Mouse (Mus musculus) frontal cortex, postnatal 10 days (tissue): ENCODE data around the gene Zbtb43.
A peak's percentile ranks its signal among the peaks of the same experiment; 100 is the strongest.

Experiments
- DNase-seq, 2 experiments: peaks; one replicate each; pipeline ENCODE4 v3.0.0; 2022; ENCODE audit warnings: low spot score in 2 of 2, mixed read lengths in 1 of 2

Gene Zbtb43

DNA sequence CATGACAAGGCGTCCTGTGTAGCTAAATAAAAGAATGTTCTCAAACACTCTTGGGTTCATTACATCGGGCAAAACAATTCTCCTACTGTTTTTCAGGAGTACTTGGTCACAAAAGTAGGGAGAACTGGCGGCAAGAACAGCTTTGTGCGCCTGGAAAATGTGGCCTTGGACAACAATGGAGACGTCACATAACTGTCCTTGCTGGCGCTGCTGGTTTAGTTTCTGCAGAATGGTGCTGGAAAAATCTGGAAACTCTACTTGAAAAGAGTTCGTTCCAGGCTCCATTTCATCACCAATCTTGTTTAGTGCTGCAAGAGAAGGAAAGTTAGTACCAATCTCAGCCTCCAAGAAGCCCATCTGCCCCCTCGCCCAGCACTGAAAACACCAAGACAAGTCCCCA lies 13.5 kb downstream of the Zbtb43 start:
- no peak for DNase-seq

DNA sequence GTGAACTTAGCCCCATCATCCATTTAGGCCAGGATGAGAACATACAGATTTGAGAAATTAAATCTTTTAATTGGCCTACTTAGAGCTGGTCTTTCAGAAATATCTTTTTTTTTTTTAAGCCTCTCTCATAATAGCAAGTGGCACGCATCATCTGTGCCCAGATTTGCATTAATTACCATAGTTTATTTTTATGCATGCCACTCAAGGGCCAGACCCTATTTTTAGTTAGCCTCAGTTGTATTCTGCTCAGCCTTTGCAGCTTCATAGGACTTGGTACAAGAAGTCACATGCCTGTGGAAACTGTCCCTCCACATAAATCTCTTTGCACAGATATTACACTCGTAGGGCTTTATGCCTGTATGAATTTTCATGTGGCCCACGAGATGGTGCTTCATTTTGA lies 14.9 kb downstream of the Zbtb43 start:
- DNase-seq, result no peak

DNA sequence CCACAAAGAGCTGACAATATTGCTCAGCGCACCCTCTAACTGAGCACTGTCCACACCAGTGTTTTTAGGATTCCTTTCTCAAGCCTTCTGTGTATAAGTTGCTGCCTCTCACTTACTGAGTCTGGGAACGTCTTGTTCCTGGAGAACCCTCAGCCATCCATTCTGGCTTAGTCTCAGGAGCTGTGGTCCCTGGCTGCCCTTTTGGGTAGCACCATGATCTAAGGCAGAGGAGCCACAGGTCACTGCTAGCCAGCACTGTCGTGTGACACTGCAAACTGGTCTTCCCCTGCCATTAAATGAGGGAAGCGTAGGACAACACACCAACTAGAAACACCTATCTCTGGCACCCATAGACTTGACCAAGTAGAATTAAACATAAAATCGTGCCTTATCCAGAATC lies 15.6 kb downstream of the Zbtb43 start:
- DNase-seq, result no peak

DNA sequence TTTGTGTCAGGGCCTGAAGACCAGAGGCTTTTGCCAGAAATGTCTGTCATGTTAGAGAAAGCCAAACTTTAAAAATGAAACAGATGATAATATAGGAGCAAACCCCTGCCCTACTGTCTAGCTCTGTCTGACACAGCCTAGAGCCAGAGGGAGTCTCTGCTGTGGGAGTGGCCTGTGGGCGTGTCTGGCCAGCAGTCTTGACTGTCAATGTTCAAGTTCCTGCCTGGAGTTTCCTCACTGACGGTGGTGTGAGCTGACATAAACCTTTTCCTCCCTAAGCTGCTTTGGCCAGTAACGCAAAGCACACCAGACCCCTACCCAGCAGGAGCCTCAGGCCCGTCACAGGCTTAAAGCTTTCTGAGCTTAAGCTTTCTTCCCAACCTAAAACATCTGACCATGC lies 16.2 kb downstream of the Zbtb43 start:
- no peak for DNase-seq

DNA sequence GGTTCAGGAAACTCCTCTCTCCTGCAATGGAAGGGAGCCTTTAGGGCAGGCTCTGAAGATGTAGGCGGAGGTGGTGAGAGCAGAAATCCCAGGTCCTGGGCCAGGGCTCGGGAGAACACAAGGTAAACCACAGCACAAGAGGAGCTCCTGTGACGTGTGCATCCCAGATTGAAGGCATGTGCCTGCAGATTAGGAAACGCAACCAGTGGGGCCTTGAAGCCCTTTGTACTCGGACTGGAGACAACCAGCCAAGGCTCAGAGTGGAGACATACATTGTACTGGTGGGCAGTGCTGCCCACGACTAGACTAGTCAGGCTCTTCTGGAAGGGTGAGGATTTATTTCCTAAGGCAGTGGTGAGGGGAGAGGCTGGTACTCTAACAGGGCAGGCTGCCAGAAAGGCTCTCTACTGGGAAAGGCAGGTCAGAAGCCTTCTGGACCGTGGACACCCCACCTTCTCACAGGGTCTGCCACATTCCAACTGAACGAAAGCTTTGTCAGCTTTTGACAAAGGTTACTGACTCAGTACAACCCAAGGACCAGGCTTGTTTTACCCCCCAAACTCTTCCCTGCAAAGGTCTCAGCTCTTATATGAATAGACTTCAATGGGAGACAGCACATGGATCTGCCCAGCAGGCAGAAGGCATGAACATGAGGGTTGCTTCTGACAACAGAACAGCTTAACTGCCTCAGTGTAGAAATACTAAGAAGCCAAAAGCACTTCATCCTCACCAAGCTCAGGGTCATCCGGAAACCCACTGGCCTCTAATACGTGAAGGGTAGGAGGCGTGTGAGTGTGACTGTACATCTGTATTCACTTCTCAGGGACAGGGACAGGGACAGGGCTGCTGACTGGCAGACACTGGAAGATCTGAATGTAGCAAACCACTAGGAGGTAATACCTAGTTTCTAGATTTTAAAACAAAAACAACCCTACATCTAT lies 17.1 kb downstream of the Zbtb43 start:
- DNase-seq, result no peak

DNA sequence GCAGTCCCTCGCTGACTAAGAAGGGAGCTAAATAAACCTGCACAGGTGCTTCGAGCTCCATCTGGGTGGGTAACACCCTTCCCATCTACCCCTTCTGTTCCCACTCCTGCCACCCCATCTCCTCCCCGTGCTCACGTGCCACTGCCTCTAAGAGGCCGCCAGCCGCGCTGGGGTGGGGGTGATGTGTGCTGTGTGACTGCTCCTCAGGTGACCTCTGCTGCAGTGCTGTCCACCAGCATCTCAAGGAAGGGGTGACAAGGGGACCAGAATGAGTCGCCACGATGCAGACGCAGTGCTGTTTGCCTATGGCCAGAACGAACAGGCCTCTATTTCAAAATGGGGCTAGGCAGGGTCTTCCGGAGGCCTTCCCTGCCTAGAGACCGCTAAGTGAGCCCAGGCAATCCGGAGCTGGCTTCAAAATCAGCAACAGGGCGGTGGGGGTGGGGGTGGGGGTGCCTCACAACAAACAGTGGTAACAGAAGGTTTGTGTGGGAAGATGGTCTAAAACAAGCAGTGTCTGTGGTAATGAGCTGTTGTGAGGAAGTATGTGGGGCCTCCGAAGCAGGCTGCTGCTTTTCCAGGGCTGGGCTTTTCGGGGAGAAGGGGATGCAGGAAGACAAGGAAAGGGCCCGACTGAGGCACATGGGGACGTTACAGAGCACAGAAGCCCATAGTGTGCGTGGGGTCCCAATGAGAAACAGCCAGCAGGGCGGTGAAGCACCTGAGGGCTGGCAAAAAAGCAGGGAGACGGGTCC lies 19.1 kb downstream of the Zbtb43 start:
- no peak for DNase-seq

DNA sequence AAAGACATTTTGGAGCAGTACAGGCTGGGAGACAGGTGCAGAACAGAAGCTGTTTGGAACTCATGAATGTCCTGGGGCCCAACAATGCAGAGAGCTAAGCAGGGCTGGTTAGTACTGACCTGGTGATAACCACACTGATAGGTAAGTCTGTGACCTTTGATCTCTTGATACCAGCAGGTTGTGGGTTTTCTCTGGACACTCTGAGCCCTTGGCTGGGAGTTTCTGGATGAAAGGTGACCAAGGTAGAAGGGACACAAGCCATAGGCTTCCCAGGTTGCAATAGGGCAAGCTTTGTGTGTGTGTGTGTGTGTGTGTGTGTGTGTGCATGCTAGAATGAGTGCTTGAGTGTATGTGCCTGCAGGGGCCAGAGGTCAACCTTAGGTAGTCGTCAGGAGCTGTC lies 21.6 kb downstream of the Zbtb43 start:
- DNase-seq, result no peak

DNA sequence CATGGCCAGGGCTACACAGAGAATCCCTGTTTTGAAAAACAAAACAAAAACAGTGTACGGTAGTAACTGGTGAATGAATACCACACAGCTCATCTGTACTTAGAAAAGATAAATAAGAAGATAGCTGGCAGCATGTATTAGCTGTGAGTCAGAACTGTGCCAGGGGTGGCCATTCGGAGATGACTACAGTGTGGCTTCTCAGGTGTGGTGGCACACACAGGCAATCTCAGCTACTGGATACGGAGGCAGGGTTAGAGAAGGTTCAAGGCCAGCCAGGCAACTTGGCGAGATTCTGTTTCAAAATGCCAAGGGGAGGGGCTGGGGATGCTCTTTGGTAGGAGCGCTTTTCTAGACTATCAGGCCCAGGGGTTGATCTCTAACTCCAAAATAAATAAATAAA lies 22.6 kb downstream of the Zbtb43 start:
- no peak for DNase-seq

DNA sequence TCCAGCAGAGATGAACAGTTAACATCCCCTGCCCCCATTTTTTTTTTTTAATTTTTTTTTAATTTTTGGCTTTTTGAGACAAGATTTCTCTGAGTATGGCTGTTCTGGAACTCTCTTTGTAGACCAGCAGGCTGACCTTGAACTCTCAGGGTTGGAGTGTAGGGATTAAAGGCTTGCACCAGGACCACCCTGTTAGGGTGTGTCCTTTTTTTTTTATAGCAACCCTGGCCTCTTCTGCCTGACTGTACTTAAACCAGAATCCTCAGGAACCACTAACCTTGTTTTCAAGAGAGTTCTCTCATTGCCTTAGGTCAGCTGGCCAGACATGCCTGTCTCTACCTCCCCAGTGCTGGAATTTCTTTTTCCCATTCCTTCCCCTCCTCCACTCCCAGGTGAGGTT lies 23.5 kb downstream of the Zbtb43 start:
- DNase-seq, result no peak

DNA sequence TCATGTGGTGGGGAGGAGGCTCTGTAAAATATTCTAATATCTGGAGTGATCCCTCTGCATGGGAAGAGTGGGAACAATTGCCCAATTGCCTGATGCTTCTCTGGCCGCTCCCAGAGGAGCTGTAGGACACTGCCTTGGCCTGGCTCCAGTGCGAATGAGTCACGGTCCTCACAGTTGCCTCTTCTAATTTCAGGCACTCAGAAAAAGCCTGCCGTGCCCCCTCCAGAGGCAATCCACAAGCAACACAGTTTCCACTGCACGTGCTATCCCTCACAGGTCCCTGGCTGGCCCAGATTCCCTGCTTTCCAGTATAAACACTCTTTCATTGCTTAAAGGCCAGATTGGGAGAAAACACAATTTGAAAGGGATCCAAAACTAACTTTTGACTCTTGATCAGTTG lies 24.0 kb downstream of the Zbtb43 start:
- peak; percentile 75 to 80 for DNase-seq

DNA sequence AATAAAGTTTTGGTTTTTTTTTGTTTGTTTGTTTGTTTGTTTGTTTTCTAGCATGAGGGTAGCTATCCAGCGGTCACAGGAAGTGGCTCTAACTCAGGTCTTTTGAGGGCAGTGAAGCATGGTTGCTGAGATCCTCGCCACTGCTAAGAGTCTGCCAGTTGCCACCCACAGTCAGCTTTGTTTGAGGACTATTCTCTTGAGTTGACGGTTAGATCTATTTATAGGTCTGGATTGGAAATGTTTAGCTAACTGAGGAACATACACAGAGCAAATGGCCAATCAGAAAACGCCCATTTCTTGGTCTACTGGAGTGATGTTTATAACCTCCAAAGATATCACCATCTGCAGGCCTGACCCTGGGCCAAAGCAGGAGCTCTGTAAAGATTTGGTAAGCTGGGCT lies 25.7 kb downstream of the Zbtb43 start:
- DNase-seq, result no peak

DNA sequence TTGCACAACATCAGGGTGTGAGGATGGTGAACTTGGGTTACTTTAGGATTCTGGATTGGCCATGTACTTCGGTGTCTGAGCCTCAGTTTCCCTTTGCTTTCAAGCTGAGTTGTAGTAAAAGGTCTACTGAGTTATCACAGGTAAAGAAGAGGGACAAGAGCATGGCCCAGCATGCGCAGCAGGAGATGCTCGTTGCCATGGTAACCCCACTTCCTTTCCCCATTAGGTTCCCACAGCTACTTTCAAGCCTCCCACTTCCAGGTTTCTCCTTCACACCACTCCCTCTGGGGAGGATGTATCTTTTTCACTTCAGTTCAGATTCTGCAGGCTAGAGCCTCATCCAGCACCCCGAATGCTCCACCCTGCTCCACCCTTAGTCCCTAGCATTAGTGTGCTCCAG lies 27.5 kb downstream of the Zbtb43 start:
- DNase-seq, result peak; percentile 16 to 52

DNA sequence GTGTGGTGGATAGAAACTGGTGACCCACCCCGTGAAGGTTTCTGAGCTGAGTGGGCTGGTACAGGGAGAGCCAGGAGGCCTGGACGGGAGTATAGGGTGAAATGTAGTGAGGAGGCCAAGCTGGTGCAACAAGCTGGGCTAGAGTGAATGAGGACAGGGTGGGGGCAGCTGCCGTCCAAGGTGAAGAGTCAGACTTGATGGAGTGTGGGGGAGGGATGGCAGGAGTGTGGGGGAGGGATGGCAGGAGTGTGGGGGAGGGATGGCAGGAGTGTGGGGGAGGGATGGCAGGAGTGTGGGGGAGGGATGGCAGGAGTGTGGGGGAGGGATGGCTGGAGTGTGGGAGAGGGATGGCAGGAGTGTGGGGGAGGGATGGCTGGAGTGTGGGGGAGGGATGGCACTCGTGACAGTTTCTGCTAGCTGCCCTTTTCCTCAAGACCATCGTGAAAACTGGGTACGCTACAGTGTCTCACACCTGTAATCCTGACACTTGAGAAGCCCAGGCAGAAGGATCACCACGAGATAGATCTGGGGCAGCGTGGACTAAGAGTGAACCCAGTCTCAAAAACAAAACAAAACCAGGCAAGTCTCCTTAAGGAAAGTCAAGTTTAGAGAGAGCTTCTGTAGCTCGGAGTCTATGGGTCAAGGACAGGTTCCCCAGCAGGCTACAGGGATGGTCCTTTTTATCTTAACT lies 28.2 kb downstream of the Zbtb43 start:
- DNase-seq, result peak in 1 of 2 experiments; percentile 6

DNA sequence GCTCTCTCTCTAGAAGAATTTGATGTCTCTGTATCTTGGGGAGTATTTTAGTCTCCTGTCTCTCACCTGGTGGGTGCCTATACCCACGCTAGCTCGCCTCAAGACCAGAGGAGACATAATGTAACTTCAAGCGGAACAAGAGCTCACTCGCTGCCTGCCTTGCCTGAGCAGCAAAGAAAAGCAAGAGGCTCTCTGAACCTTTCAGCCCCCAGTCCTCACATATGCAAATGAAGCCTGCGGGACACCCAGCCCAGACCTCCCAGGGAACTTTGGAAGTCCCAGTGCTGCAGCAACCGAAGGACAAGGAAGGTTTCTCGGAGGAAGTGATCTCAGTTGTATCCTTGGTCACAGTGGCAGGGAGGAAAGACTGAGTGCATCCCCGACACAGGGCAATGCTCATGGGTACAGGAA lies 28.9 kb downstream of the Zbtb43 start:
- peak in 1 of 2 experiments; percentile 11 for DNase-seq

DNA sequence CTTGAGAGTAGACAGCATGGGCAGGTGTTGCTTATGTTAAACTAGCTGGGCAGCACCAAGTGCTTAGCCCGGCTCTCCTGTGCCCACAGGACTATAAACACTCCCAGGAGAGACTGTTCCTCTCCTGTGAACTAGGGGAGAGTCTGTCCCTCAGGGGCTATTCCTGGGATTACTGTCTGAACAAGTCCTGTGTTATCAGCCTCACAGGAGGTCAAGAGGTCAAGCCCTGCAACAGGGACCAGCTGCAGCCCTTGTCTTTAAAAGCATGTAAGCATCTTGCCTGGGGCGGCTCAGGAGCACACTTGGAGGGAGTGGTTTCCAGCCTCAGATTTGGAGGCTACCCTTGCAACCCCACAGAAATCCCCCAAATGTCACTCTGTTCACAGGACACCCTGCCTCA lies 30.0 kb downstream of the Zbtb43 start:
- DNase-seq, result peak in 1 of 2 experiments; percentile 7

DNA sequence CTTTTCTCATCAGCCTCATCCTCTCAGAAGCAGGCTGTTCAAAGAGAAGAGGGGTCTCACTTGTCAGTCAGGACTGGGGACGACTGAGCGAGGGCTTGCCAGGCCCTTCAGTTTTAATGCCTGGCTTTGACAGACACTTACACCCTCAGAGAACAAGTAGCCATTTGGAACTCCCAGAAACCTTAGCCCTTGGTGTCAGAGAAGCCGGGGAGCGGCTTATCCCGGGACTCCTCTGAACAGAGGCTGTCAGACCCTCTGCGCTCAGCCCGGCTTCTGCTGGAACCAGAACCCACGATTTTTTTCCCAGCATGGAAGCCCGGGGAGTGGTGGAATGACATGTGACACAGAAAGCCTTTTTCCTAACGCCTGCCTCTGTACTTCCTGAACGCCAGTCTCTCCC lies 31.2 kb downstream of the Zbtb43 start:
- no peak for DNase-seq

DNA sequence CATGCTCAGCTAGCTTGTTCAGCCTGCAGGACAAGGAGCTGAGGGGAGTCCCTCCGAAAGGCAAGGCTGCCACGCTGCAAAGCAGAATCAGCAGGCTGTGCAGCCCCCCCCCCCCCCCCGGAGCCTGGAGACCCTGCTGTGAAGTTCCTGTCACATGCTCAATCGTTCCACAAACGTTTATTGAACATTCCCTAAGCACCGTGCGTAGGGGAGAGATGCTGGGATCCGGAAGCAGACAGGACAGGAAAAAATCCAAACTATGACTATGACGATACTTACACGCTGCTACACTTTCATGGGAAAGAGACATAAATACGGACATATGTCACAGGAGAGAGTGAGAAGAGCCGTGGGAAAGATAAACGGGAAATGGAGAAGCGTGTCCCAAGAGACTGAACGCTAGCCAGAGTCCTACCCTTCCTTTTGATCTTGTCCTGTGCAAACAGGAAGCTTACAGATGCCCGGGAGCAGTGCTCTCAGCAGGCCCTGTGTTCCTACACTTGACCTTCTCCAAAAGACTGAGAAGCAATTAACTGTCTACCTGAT lies 32.3 kb downstream of the Zbtb43 start:
- peak in 1 of 2 experiments; percentile 9 for DNase-seq

DNA sequence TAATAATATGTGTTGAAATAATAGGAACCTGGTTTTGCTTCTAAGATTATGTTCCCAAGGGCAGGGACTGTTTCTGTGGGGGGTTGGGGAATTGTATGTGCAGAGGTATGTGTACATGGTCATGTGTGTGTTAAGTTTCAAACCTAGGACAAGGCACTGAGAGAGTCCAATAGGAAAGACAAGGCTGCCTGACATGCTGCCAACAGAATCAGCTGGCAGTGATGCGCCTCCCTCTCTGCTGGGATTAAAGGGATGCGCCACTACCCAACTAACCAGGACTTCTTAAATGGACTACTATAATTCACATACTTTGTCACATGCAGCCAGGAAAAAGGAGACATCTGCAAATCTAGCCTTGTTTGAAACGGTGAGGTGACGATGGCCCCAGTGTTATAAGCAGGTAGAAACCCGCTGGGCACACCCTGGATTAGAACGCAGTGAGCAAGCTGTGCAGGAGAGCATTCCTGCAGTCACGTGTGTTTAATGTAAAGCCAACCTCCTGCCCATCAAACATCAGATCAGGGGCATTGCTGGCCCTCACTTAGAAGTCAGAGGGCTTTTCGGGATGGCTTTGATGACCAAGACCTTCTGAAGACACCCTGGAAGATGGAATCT lies 33.2 kb downstream of the Zbtb43 start:
- DNase-seq, result no peak

DNA sequence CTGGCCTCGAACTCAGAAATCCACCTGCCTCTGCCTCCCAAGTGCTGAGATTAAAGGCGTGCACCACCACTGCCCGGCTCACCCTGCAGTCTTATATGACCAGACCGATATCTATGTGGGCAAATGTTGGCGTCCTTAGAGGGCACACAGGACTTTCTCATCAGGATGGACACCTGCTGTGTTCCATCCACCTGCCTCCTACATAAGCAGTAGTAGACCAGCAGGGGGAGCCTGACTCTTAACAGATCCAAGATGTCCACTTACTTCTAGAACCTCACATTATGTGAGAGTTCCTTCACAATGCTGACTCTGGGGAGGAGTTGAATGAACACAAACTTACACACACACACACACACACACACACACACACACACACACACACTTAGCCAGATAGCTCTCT lies 35.5 kb downstream of the Zbtb43 start:
- peak; percentile 11 to 26 for DNase-seq

DNA sequence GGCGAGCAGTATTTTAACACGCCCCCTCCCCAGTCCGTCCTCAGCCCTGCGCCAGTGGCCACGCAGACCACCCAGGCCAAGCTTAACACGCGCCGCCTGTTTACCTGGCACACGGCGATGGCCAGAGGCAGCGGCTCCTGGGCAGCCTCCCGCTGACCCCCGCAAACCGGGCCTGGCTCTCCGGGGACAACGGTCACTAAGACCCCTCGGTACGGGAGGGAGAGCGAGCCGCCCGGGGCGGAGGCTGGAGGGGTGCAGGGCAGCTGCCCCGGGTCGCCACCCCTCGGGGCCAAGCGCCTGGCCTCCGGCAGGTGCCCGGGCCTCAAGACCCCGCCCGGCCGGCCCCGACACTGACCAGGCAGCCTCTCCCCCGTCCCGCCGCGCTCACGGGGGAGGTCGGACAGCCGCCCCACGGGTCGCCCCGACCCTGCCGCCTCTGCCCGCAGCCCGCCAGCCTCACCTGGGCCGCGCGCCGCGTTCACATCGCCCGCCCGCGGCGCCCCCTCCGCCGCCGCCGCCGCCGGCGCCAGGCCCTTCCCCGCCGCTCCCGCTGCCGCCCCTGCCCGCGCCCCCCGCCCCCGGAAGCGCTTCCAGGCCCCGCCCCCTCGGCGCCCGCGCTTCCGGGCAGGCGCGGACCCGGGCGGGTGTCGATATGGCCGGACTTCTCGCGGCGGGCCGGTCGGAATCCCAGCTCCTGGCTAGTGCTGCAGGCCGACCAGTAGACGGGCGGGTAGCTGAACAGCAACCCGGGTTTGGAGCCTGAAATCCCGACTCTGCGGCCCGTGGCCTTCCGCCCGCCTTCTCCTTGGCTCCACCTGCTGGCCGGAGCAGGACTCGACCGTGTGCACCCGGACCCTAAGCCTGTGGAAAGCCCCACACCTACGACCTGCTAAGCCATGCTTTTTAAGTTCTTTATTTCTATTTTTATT lies 37.3 kb downstream of the Zbtb43 start, which contains the start of gene Zbtb34:
Zbtb34 (minus strand) TSS at position 554 of the 929 bp plus-strand sequence.
- peak; percentile 43 to 63 for DNase-seq
